Mouse (Mus musculus) natural killer cell, adult 2 months (primary cell): ENCODE results near the gene Atf6b.

Experiments used
- DNase-seq, 2 experiments: peaks; one replicate each; pipeline ENCODE4 v3.0.0; 2022; ENCODE audit warnings: low spot score in 2 of 2

Gene Atf6b

DNA sequence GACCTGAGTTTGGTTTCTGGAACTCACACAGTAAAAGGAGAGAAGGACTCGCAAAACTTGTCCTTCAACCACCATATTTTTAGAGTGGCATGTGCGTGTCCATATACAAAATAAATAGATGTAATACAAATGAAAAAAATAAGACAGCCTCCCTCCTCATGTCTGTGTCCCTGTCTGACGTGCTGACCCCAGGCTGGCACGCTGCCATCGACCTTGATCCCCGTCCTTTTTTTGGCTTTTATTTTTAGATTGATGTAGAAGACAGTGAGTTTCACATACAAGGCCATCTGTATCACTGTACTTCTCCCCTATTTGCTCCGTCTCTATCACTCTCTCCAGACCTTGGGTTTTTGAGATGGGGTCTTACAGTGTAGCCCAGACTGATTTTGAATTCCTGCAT, 17.5 kb downstream of the Atf6b start:
- no peak for DNase-seq

DNA sequence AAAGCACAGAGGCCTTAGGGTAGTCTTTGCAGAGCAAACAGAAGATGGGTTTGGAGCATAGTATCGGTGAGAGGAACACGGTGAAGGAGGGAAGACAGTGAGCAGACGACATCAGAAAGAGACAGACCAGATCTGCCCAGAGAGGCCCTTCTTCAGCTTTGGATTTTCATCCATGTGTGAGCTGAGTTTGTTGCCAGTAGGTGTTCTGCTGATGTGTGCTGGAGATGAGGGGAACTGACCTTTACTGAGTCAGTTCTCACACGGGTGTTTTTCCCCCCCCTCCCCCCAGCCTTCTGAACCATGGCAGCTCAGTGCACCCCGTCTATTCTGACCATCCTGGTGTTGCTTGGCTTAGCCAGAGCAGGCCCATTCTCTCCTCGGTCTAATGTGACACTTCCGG, 23.3 kb downstream of the Atf6b start, which contains the start of gene Tnxb:
Gene Tnxb (plus strand): TSS at position 301 of the 400 bp plus-strand sequence.
- no peak for DNase-seq

DNA sequence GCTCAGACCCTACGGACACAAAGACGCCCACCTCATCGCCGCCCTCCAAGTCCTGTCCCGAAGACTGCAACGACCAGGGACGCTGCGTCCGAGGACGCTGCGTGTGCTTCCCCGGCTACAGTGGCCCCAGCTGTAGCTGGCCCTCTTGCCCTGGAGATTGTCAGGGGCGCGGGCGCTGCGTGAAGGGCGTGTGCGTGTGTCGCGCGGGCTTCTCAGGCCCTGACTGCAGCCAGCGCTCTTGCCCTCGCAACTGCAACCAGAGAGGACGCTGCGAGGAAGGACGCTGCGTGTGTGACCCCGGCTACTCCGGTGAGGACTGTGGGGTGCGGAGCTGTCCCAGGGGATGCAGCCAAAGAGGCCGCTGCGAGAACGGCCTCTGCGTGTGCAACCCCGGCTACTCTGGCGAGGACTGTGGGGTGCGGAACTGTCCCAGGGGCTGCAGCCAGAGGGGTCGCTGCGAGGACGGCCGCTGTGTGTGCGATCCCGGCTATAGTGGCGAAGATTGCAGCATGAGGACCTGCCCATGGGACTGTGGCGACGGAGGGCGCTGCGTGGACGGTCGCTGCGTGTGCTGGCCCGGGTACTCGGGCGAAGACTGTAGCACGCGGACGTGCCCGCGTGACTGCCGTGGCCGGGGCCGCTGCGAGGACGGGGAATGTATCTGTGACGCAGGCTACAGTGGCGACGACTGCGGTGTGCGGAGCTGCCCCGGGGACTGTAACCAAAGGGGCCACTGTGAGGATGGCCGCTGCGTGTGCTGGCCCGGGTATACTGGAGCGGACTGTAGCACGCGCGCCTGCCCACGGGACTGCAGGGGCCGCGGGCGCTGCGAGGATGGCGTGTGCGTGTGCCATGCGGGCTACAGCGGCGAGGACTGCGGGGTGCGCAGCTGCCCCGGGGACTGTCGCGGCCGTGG, 24.5 kb downstream of the Atf6b start:
- DNase-seq = no peak

DNA sequence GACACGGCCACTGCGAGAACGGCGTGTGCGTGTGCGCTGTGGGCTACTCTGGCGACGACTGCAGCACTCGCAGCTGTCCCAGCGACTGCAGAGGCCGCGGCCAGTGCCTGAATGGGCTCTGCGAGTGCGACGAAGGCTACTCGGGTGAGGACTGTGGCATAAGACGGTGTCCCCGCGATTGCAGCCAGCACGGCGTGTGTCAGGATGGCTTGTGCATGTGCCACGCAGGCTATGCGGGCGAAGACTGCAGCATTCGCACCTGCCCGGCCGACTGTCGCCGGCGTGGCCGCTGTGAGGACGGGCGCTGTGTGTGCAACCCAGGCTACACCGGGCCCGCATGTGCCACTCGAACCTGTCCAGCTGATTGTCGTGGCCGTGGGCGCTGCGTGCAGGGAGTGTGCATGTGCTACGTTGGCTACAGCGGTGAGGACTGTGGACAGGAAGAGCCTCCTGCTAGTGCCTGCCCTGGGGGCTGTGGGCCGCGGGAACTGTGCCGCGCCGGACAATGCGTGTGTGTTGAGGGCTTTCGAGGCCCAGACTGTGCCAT, 25.4 kb downstream of the Atf6b start:
- no peak for DNase-seq

DNA sequence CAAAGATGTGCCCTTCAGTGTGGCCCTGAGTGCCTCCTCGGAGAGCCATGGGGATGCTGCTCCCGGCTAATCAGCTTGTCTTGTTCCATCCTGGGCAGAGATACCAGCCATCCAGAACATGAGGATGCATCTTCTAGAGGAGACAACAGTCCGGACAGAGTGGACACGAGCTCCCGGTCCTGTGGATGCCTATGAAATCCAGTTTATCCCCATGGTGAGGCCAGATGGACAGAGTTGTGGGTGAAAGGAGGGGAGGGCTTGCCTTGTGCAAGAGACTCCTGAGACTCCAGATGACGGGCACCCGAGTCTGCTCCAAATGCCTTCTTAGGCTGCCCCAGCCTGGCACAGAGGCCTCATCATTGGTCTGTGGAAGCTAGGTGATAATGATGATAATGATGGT, 26.2 kb downstream of the Atf6b start:
- no peak for DNase-seq

DNA sequence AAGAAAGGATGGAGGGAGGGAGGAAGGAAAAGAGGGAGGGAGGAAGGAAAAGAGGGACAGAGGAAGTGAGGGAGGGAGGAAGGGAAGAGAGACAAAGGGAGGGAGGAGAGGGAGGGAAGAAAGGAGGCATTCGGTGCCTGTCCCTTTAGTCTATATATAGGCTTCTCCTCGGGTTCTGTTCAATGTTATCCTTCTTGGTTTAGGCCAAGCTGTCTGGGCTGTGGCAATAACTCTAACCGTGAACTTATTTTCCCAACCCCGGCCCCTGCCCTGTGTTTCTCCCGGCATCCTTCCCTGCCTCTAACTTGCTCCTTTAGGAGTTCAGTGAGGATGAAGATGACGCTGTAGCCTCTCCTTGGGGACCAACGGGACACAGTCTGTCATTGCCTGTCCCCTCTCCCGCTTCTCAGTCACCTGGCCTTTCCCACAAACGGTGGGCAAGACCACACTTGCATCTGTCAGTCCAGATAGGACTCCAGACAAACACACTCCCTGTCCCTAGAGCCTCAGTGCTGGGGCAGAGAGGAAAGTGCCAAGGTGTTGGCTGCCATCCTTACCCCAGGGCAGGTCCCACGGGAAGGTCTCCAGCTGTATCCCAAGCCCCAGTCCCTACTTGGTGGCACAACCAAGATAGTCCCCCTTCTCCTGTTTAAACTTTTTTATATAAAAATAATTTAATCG, 27.7 kb downstream of the Atf6b start:
- DNase-seq = no peak

DNA sequence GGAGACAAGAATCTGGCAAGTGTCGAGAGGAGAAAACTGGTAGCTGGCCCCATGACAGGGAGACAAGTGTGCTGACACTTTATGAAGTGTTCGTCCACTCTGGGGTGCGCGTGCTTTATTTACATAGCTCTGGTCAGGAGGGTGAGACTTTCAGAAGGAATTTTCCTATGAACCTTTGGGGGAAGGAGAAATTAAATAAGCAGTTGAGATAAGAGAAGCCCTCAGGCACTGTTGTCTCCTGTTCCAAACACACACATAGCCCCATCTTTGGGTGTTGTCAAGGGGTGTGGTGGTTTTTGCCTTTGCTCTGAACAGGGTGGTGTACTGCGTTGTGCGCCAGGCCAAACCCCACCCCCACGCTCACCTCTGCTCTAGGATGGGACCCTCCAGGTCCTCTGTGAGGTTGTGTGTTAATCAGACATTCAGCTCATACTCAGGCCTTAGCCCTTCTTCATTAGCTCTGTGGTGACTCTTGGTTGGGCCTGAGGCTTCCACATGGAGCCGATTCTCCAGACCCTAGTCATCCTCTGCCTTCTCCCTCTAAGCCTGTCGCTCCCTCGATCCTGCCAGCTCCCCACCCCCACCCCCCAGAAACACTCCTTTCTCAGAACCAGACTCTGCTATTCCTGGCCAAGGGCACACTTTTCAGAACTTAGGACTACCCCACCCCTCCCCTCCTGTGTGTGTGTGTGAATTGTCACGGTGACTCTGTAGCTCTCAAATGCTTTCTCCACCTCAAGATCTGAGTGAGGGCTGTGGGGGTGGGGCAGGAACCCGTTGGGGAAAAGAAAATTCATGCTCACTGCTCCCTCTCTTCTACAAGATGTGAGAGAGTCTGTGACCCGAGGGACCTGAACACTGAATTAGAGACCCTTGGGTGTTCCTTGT, 28.5 kb downstream of the Atf6b start:
- no peak for DNase-seq

DNA sequence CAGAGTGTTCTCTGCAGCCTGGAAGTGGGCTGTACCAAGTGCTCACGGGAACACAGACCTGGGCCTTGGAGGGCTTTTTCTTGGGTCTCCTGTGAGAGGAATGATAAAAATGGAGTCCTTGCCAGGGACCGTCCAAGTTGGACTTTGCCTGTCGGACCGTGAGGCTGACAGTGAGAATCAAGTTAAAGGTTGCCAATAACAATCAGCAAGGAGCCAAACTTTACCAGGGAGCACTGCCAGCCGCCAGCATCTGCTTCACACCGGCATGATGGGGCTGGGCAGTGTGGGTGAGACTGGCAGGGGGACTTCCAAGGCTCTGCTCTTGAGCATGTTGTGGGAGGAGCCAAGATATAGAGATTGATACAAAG, 29.1 kb downstream of the Atf6b start:
- DNase-seq = no peak

DNA sequence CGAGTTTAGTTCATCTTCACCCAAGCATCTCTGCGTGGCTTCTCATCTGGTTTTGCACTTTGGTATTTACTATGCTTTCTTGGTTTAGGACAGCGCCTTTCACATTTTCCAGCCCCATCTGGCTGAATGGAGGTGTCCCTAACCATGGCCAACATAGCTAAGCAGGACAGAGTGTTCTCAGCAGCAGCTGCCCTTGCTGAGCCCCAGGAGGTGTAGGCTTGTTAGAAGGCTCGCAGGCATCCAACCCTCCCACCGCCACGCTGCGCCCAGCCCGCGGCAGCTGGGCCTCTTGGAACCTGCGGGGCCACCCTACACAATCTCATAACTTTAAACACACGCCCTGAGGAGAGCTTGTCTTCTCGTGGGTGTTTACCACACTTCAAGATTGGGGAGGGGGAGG, 29.7 kb downstream of the Atf6b start:
- DNase-seq = no peak

DNA sequence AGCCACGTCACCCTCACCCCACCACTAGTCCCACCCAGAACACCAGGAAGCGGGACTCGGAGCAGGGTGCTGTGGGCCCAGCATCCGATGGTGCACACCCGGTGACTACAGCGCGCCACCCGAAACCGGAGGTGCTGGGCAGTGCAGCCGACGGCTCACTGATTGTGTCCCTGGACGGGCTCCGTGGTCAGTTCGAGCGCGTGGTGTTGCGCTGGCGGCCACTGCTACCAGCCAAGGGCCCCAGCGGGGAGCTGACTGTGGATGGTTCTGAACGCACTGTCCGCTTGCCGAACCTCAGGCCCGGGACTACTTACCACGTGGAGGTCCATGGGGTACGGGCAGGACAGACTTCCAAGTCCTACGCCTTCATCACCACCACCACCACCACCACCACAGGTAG, 33.2 kb downstream of the Atf6b start:
- DNase-seq = no peak

DNA sequence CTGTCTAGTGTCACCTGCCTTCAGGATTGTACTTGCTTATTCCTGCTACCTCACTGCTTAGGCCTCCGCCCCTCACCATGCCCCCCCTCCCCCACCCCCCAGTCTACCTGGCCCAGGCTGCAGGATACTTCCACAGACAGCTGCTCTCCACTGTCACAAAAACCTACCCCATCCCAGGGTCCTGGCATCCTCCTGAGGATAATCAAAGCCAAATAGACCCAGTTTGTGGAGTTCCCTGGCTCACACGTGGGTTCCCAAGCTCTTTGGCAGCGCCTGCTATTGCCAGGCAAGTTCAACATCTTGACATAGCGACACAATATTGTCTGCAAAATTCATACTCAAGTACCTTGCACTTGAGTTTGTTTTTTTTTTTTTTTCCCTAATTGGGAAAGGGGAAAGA, 33.7 kb downstream of the Atf6b start:
- DNase-seq = no peak

DNA sequence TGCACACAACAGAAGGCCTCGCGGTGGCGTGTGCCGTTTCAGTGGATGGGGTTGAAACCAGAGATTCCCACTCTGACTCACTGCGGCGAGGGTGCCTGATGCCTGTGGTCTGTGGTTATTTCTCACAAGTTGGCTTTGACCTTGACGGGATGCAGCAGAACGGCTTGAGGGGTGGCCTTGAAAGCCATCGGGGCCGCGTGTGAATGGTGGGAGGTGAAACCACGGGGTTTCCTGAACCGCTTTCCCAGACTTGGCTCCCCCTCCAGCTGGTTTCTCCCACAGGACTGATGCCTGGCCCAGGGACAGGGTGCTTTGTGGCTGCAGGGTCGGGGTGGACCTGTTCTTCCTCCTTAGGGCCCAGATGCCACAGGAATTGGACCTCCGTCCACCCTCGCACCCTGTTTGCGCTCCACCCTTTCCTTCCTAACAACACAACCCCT, 34.2 kb downstream of the Atf6b start:
- peak; percentile 69 to 87 for DNase-seq

DNA sequence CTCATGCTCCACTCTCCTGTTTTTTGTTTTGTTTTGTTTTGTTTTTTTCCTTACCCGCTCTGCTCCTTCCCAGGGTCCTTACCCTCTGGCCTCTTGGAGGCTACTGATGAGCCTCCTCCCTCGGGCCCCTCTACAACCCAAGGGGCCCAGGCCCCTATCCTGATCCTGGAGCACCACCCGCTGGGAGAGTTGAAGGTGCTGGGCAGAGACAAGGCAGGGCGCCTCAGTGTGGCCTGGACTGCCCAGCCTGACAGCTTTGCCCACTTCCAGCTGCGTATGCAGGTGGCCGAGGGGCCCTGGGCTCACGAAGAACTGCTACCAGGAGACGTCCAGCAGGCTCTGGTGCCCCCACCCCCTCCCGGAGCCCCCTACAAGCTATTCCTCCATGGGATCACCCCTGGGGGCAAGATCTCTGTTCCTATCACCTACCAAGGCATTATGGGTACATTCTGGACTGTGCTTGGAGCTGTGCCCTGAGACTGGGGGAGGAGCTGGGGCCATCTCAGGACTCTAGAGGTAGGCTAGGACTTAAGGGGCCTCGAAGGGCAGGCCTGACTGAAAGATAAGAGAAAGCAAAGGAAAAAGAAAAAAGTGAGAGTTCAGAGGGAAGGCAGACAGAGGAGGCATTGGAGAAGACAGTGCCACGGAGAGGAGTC, 35.1 kb downstream of the Atf6b start:
- DNase-seq = no peak

DNA sequence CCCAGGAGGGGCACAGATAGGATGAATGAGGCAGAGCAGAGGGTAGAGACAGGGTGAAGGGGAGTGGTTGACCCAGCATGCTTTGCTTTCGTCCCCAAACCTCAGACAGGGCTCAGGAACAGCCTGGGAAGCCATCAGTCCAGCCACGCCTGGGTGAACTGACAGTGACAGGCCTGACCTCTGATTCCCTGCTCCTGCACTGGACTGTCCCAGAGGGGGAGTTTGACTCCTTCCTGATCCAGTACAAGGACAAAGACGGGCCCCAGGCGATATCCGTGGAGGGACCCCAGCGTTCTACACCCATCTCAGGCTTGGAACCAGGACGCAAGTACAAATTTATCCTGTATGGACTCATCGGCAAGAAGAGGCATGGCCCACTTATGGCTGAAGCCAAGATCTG, 36.2 kb downstream of the Atf6b start:
- no peak for DNase-seq

DNA sequence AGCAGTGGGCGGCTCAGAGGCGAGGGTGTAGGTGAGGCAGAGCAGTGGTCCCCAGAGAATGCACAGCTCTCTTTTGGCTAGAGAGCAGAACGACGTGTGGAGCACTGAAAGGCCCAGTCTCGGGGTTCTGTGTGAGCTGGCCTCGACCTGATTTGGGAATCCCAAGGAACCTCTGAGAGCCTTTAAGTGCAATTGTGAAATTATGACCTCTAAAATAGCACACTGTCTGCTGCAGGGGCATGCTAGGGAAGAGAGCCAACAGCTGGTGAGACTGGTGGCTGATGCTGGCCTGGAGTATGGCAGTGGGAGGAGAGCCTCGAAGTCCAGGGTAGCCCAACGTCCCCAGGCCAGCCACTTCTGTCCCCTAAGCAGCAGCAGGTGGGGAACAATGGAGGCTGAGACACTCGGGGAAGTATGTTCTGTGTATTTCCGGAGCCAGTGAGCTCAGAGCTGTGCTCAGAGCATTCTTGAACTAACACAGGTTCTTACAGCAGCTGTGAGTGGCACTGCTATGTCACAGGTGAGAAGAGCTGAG, 36.8 kb downstream of the Atf6b start:
- DNase-seq = no peak

DNA sequence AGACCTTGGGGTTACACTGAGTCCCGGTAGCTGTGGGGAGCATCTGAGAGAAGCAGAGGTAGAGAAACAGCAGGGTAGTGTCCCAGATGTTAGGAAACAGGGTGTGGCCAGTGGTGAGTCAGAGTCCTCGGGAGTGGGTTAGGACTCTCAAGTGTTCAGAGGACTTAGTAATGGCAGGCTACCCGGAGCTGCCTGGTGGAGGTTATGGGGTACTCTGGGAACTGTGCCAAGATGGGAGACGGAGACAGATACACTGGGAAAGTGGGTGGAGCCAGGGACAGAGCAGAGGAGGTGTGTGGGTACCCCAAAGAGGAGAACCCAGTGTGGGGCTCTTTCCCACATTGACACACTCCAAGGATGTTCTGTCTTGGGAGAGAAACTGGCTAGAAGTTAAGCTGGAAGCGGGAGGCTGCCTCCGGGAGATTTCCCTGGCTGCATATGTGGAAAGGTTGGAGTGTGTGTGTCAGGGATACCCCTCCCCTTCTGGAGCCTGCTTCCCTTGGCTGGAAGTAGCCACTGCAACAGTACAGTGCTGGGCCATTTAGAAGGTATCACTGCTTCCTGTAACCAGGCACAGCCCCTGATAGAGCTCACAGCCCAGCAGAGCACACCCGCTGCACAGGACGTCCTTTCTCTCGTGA, 37.4 kb downstream of the Atf6b start:
- DNase-seq = no peak

DNA sequence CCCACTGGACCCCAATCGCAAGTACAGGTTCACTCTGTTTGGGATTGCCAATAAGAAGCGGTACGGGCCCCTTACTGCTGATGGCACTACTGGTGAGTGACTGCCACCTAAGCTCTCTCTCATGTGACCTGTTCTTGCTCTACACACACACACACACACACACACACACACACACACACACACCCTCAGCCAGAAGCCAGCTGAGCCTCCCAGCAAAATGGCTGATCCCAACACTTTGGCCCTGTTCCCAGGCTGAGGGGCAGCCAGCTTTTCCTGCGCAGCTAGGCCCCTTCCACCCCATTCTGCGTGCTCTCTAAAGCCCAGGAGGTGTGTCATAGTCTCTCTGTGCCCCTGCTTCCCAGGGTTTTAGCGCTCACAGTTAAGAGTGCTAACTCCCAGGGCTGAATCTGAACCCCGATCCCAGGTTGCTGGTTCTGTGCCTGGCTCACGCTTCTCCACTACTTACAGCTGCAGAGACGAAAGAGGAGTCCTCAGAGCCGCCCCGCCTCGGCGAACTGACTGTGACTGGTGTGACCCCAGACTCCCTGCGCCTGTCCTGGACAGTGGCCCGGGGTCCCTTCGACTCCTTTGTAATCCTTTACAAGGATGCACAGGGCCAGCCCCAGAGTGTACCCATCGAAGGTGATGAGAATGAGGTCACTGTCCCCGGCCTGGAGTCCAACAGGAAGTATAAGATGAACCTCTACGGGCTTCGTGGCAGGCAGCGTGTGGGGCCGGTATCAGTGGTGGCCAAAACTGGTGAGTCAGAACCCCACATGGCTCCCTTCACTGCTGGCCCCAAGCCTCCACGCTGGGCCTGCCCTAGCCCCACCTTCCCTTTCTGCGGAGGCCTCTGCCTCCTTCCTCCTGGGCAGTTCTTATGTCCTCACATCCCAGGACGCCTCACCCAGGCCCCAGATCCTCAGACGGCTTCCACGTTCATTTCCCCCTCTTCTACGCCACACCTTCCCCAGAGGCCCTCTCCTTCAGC, 38.5 kb downstream of the Atf6b start:
- DNase-seq = peak; percentile 30 to 64

DNA sequence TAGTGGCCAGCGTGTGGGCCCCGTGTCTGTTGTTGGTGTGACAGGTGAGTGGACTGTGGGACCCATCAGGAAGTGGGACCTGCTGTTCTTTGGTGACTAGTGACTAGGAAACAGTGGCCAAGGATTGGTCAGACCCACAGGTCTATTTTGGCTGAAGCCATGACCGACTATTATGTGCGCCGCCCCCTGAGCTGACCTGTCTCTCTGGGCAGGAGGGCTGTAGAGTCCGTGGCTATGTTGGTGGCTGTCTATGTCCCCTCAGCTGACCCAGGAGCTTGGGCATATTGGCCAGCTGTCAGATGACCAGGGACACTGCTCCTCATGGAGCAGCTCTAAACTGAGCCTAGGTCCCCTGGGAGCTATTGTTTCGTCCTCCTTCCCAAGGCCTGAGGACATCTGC, 41.9 kb downstream of the Atf6b start:
- DNase-seq = no peak

DNA sequence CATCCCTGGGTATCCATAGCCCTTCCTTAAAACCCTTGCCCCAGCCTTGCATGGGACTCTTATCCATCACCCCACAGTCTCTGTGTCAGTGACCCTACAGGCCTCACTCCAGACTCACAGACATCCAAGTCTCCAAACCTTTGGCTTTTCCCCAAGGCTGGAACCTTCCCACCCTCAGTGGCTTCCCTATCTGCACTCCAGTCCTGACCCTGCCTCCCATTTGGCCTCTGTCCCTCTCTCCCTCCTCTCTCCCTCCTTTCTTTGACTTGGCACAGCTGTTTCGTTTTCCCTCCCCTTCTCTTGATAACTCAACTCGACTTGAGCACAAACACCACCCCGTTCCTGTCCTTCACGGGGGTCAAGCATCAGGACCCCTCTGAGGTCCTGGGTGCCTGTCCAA, 43.5 kb downstream of the Atf6b start:
- DNase-seq = no peak
